Mouse (Mus musculus) olfactory bulb, adult 2 months (tissue): ENCODE data around the gene Adora3. TPM values are rescaled to one million over a fixed set of nuclear protein-coding genes. Genes with fewer than 3 reads are reported as not detected.
"Not testable (repeated sequence)": the region's sequence is repeated elsewhere in the genome, so short reads cannot be mapped to it uniquely, and the experiment has no call there.

Experiments used
- H3K27ac ChIP-seq: fragments of 200-500 bp; 2 replicates; pipeline ENCODE4 v1.5.1; 2012; ENCODE audit warnings: low read depth, low read length; ENCODE audit not compliant: insufficient read depth
- H3K4me1 ChIP-seq: fragments of 200-500 bp; 2 replicates; pipeline ENCODE4 v1.6.1; 2012; ENCODE audit warnings: low read length; ENCODE audit not compliant: control insufficient read depth, insufficient read depth
- H3K4me3 ChIP-seq: fragments of 200-500 bp; 2 replicates; pipeline ENCODE4 v1.5.1; 2012; ENCODE audit warnings: mild to moderate bottlenecking, low read depth, low read length, moderate library complexity; ENCODE audit not compliant: insufficient read depth
- CTCF ChIP-seq: fragments of 200-500 bp; IDR thresholded peaks from 2 replicates; pipeline ENCODE4 v1.5.1; 2012; ENCODE audit warnings: low read depth, mild to moderate bottlenecking, low read length, moderate library complexity; ENCODE audit not compliant: insufficient read depth
- POLR2A ChIP-seq: fragments of 200-500 bp; IDR thresholded peaks from 2 replicates; pipeline ENCODE4 v1.6.1; 2012; ENCODE audit warnings: mild to moderate bottlenecking, low read depth, low read length, moderate library complexity; ENCODE audit not compliant: insufficient read depth
- WGBS: fragments of 180-500 bp; shearing (Covaris S2); methylation state at CpG from one replicate; pipeline ENCODE4 v1.1.7; 2018; 5-methylcytosine and 5-hydroxymethylcytosine counted together
- polyA plus RNA-seq: library from polyadenylated mRNA; stranded (reverse); fragments of >200 nt; gene quantifications from 2 replicates; pipeline ENCODE4 v1.2.4, GENCODE M21; 2012; ENCODE audit warnings: low replicate concordance; ENCODE audit not compliant: missing spikeins, insufficient read depth, insufficient read length

Gene Adora3
- polyA plus RNA-seq, 1 experiment = not detected

- 96% methylated on average over 4 of the region's 4 CpGs for WGBS
- H3K4me1 ChIP-seq = no peaks in the 10 kb centered on the region
- no peak overlapping the region for H3K27ac ChIP-seq
- H3K4me3 ChIP-seq = no peak overlapping the region
- TF ChIP-seq CTCF (no peak), POLR2A (no peak)
Measured at GRCm38 (mm10) chr3:105908976-105909375, 38.3 kb downstream of the Adora3 start.

DNA sequence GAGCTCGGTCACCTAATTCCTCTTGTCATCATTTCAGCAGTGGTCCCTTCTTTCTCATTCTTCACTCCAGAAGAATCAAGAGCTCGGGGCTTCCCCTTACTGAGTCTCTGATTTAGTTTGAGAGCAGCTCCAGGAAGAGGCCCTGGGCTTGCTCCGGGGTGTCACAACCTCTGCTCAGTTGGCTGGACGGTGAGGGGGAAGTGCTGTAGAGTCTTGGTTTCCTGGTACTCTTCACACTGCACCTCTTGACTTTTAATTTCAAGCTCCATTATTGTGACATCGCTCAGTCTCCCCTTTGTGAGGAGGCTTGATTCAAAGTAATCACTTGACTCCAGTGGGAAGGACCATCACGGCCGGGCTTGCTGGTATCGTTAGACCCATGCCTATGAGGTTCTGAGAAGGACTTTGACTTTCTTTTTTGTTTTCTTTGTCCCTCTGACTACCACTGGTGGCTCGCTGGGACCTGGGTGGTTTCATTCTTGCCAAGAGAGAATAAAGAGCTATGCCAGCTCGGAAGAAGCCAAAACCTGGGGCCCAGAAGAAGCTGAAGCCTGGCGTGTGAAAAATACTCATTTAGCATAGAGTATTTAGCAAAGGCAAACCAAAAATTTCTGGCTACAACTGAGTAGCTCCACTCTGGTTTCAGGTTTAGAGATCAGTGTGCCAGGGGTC, 40.0 kb downstream of the Adora3 start:
- TF ChIP-seq POLR2A (no peak), CTCF (no peak)

GRCm38 (mm10) chr3:105912097-105912880, 41.6 kb downstream of the Adora3 start:
- WGBS = 86% methylated on average over 9 of the region's 9 CpGs
- Histone ChIP-seq H3K4me3 (no peak overlapping the region), H3K4me1 (no peaks in the 10 kb centered on the region), H3K27ac (no peak overlapping the region)
- TF ChIP-seq POLR2A = no peak
- no peak for TF ChIP-seq CTCF

More for the DNA sequence above, 40.0 kb downstream of the Adora3 start:
- WGBS = 73% methylated on average over 11 of the region's 11 CpGs
- H3K4me1 ChIP-seq = no peaks in the 10 kb centered on the region
- H3K27ac ChIP-seq = no peak overlapping the region
- H3K4me3 ChIP-seq = no peak overlapping the region

GRCm38 (mm10) chr3:105913839-105914681, 43.4 kb downstream of the Adora3 start:
- Histone ChIP-seq H3K27ac (no peak overlapping the region), H3K4me1 (peaks cover 5% of the 10 kb centered on the region; the same call in 1 of the 2 replicates), H3K4me3 (no peak overlapping the region)
- no peak for TF ChIP-seq POLR2A
- TF ChIP-seq CTCF = no peak
- WGBS = 80% methylated on average over 10 of the region's 10 CpGs

DNA sequence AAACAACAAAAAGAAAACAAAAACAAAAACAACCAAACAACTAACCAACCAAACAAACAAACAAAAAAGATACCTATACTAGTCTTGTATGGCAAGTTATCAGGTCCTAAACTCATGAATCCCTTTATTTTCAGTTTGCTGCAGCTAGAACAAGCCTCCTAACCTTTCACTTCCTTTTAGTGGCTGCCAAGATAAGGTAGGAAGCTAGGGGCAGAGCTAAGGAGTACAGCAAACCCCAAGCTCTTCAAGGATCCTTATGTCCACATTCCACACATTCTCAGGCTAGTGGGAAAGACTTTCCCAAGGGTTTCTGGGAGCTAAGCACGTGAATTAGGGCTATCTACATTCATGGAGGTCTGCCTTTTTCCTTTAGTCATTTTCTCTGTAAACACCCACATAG, 44.6 kb downstream of the Adora3 start:
- H3K4me1 ChIP-seq = peaks cover 5% of the 10 kb centered on the region; the same call in 1 of the 2 replicates
- H3K4me3 ChIP-seq = no peak overlapping the region
- H3K27ac ChIP-seq = no peak overlapping the region
- WGBS = 78% methylated on average over 1 of the region's 1 CpGs
- TF ChIP-seq POLR2A (no peak), CTCF (no peak)

DNA sequence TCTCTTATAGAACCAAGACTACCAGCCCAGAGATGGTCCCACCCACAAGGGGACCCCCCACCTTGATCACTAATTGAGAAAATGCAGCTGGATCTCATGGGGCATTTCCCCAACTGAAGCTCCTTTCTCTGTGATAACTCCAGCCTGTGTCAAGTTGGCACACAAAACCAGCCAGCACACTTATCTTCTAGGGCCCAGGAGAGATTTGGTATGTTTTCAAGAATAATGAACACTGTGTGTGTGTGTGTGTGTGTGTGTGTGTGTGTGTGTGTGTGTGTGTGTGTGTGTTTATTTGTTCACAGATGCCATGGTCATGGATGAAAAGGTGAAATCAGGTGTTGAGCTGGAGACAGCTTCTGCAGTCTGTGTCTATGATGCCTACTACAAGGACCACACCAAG, 45.8 kb downstream of the Adora3 start:
- H3K4me3 ChIP-seq, H3K4me1 ChIP-seq, H3K27ac ChIP-seq: not testable (repeated sequence)

DNA sequence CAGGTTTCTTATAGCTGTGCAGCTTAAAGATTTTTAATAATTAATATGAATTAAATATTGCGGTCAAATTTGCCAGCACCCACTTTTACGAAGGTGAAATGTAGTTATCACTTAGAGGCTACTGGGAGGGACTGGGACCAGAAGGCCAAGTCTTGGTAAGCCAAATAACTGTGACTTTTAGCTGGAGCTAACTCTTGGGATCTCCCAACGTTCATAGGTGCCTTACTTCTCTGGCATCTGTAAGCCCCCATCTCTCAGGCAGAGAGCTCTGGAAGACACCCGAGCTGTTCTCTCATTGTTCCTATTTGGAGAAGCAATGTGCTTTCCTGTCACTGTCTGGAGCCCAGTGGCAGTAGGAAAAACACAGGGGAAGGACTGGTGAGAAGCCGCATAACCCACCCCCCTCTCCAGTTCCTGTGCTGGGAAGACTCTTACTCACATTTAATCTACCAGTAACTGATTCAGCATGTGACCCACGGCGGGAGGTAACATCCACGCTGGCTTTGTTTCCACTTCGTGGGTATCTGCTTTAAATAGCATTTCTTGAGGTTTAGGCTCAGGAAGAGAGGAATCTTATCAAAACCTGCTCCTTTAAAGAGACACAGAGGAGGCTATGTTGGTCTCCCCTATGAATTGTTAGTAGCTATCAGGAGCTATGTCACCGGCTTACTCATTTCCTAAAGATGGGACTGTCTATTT, 47.1 kb downstream of the Adora3 start:
- Histone ChIP-seq H3K4me3 (no peak overlapping the region), H3K4me1 (peaks cover 5% of the 10 kb centered on the region; the same call in 1 of the 2 replicates), H3K27ac (no peak overlapping the region)
- 42% methylated on average over 10 of the region's 10 CpGs for WGBS
- no peak for TF ChIP-seq CTCF
- no peak for TF ChIP-seq POLR2A

GRCm38 (mm10) chr3:105918355-105918745, 47.7 kb downstream of the Adora3 start:
- H3K27ac ChIP-seq = no peak overlapping the region
- peaks cover 5% of the 10 kb centered on the region; the same call in 1 of the 2 replicates for H3K4me1 ChIP-seq
- 62% methylated on average over 3 of the region's 3 CpGs for WGBS
- H3K4me3 ChIP-seq = no peak overlapping the region
- TF ChIP-seq CTCF = no peak
- no peak for TF ChIP-seq POLR2A

GRCm38 (mm10) chr3:105920743-105921142, 50.1 kb downstream of the Adora3 start:
- not testable (repeated sequence) for H3K27ac ChIP-seq, H3K4me3 ChIP-seq, H3K4me1 ChIP-seq
